Comparison of ENCODE assay signal across 8 mouse cellular contexts in genomic region chr3:55461685-55462655, GRCm38 (mm10). TPM values are rescaled to one million over a fixed set of nuclear protein-coding genes. Genes with fewer than 3 reads are reported as not detected.
DNase-seq lines count a peak whose midpoint lies in the region; ATAC-seq lines count a peak whose summit lies in the region.

No protein-coding gene starts in this region.

- H3K27me3 ChIP-seq in kidney, embryonic 15.5 days, result no peaks in the 10 kb centered on the region

- H3K4me1 ChIP-seq in kidney, embryonic 15.5 days, result peaks cover 10% of the 10 kb centered on the region

- H3K36me3 ChIP-seq in kidney, embryonic 15.5 days, result no peaks in the 10 kb centered on the region

- 2% methylated on average over 17 of the region's 17 CpGs for WGBS in kidney, embryonic 15.5 days

- H3K9ac ChIP-seq in kidney, embryonic 15.5 days, result 0 out of 2 replicates have a peak overlapping the region, but pooled peaks have one; percentile 32

- DNase-seq in kidney, postnatal 14 days, result no peak
- DNase-seq in WW6 (ENCODE audit: low read depth, low spot score), result peak; percentile 20
- peak; percentile 78 for DNase-seq in embryo, embryonic 11 days
- DNase-seq in left cerebral cortex, postnatal 25 days (ENCODE audit: low spot score in 2 of 2), result peak; percentile 88 to 99
- DNase-seq in retina, postnatal 1 day, result peak; percentile 86
- no peak for DNase-seq in c-Kit-positive CD71-positive TER-119-positive erythroid progenitor cells, embryonic 14.5 days (ENCODE audit: low spot score)

- no peak overlapping the region for H3K27ac ChIP-seq in kidney, embryonic 15.5 days

- no peaks in the 10 kb centered on the region for H3K9me3 ChIP-seq in kidney, embryonic 15.5 days (replicated peaks)

- peak overlapping the region; percentile 31 for H3K4me3 ChIP-seq in kidney, embryonic 15.5 days (replicated peaks)

- intact Hi-C loops in left cerebral cortex, postnatal 25 days (cut with DNase I), result loop anchor here (1.0 to 2.0 kb wide), 3 partner anchors 14 to 47 kb away; no protein-coding TSS in a partner anchor

- H3K4me2 ChIP-seq in kidney, embryonic 15.5 days, result peak overlapping the region; percentile 67

- ATAC-seq in kidney, embryonic 15.5 days (replicated peaks; ENCODE audit: low FRiP score), result peak; percentile 43; the same call in 1 of the 2 replicates
- peak; percentile 83 to 86 for ATAC-seq in hematopoietic stem cell, adult 5-6 weeks (replicated peaks in 1 of 2; ENCODE audit: insufficient read depth in 1 of 2, low FRiP score in 2 of 2, low TSS enrichment in 1 of 2, low read depth in 1 of 2, poor library complexity in 2 of 2, severe bottlenecking in 2 of 2)

RNA-seq across cellular contexts. Expression of gene Gm21954, which starts 10.0 kb away (rescaled TPM):
- not detected in 2 replicates for polyA plus RNA-seq in kidney, embryonic 15.5 days (2015; fragmentation: Nextera tagmentation; extraction: Ambion mirVana)
- not detected in 2 replicates for total RNA-seq in hematopoietic stem cell, adult 5-6 weeks (2017)
- not detected for total RNA-seq in left cerebral cortex, postnatal 25 days (2021)

Comparison
In these comparisons a context has a peak if more than half of its experiments do, and no peak if none do; other contexts are left out.
1. DNase-seq: peak in WW6 (single experiment), embryo, embryonic 11 days (single experiment), left cerebral cortex, postnatal 25 days (2 of 2) and retina, postnatal 1 day (single experiment); none in kidney, postnatal 14 days (single experiment) and c-Kit-positive CD71-positive TER-119-positive erythroid progenitor cells, embryonic 14.5 days (single experiment).